Comparison of ENCODE assay signal across 20 mouse cellular contexts in genomic region chr5:97669726-97670125, GRCm38 (mm10).
DNase-seq lines count a peak whose midpoint lies in the region; ATAC-seq and TF ChIP-seq lines count a peak whose summit lies in the region.
"Had no signal": no experiment of that assay in that cellular context is flagged by ENCODE, and none has a peak within 500 bp of the region (broad histone marks: within the 10 kb centered on the region; RNA-seq: fewer than 3 reads in every experiment).

No protein-coding gene starts in this region.

- H3K9ac ChIP-seq in forebrain, embryonic 13.5 days, result no peak overlapping the region
- H3K9ac ChIP-seq in hindbrain, postnatal 0 days (replicated peaks; ENCODE audit: low read length), result no peak overlapping the region
- H3K9ac ChIP-seq in neural tube, embryonic 11.5 days (ENCODE audit: low read length), result no peak overlapping the region
- H3K9ac ChIP-seq: embryonic facial prominence, embryonic 13.5 days; heart, embryonic 15.5 days; hindbrain, embryonic 14.5 days had no signal

- H3K4me1 ChIP-seq in forebrain, embryonic 13.5 days, result peaks cover 4% of the 10 kb centered on the region
- H3K4me1 ChIP-seq in forebrain, embryonic 10.5 days, result no peaks in the 10 kb centered on the region
- no peaks in the 10 kb centered on the region for H3K4me1 ChIP-seq in hindbrain, postnatal 0 days (ENCODE audit: insufficient read depth, low read length)
- no peaks in the 10 kb centered on the region for H3K4me1 ChIP-seq in hindbrain, embryonic 10.5 days (replicated peaks)
- no peaks in the 10 kb centered on the region for H3K4me1 ChIP-seq in neural tube, embryonic 11.5 days (ENCODE audit: control insufficient read depth, insufficient read depth, low read length)
- H3K4me1 ChIP-seq: embryonic facial prominence, embryonic 13.5 days; heart, embryonic 15.5 days had no signal

- H3K9me3 ChIP-seq in forebrain, embryonic 13.5 days (replicated peaks), result no peaks in the 10 kb centered on the region
- H3K9me3 ChIP-seq in forebrain, embryonic 10.5 days, result no peaks in the 10 kb centered on the region
- H3K9me3 ChIP-seq in hindbrain, postnatal 0 days (ENCODE audit: low read length), result no peaks in the 10 kb centered on the region
- no peaks in the 10 kb centered on the region for H3K9me3 ChIP-seq in hindbrain, embryonic 10.5 days
- H3K9me3 ChIP-seq in neural tube, embryonic 11.5 days (ENCODE audit: control insufficient read depth, low read length), result no peaks in the 10 kb centered on the region
- H3K9me3 ChIP-seq: embryonic facial prominence, embryonic 13.5 days; heart, embryonic 15.5 days had no signal

- DNase-seq in forebrain, embryonic 10.5 days (ENCODE audit: extremely low spot score, low spot score), result no peak
- peak; percentile 24 for DNase-seq in hindbrain, postnatal 0 days (ENCODE audit: low spot score)
- no peak for DNase-seq in hindbrain, embryonic 10.5 days (ENCODE audit: low spot score)
- DNase-seq in neural tube, embryonic 11.5 days (ENCODE audit: low spot score), result peak; percentile 9
- no peak for DNase-seq in neural tube, embryonic 10.5 days (ENCODE audit: extremely low spot score, low spot score)
- no peak for DNase-seq in urinary bladder, adult 18-20 months (ENCODE audit: low spot score in 2 of 2)
- DNase-seq: adrenal gland, adult 2 months; adrenal gland, postnatal 25 days; cerebellum, adult 11 months; cerebellum, adult 9-10 months; gastrocnemius, postnatal 14 days; heart, adult 2 months; heart, postnatal 14 days; kidney, adult 2 months had no signal

- H3K27ac ChIP-seq in forebrain, embryonic 13.5 days, result no peak overlapping the region
- no peak overlapping the region for H3K27ac ChIP-seq in forebrain, embryonic 10.5 days
- H3K27ac ChIP-seq in hindbrain, postnatal 0 days, result no peak overlapping the region
- no peak overlapping the region for H3K27ac ChIP-seq in hindbrain, embryonic 10.5 days
- no peak overlapping the region for H3K27ac ChIP-seq in neural tube, embryonic 11.5 days (ENCODE audit: low read depth, low read length)
- H3K27ac ChIP-seq: embryonic facial prominence, embryonic 13.5 days; heart, adult 2 months; heart, embryonic 15.5 days; hindbrain, embryonic 14.5 days had no signal

- H3K4me2 ChIP-seq in forebrain, embryonic 13.5 days, result no peak overlapping the region
- H3K4me2 ChIP-seq in hindbrain, postnatal 0 days (ENCODE audit: low read depth, low read length), result no peak overlapping the region
- no peak overlapping the region for H3K4me2 ChIP-seq in neural tube, embryonic 11.5 days (ENCODE audit: low read depth)
- H3K4me2 ChIP-seq: embryonic facial prominence, embryonic 13.5 days; heart, embryonic 11.5 days; heart, embryonic 15.5 days; hindbrain, embryonic 14.5 days had no signal

- ATAC-seq in forebrain, embryonic 13.5 days, result 0 out of 2 replicates have a peak, but pooled peaks have one; percentile 33
- ATAC-seq in hindbrain, postnatal 0 days, result no peak
- no peak for ATAC-seq in neural tube, embryonic 11.5 days (ENCODE audit: insufficient read depth, low FRiP score, low TSS enrichment)
- ATAC-seq: intestine, embryonic 16.5 days had no signal

- H3K4me3 ChIP-seq in forebrain, embryonic 13.5 days, result no peak overlapping the region
- no peak overlapping the region for H3K4me3 ChIP-seq in forebrain, embryonic 10.5 days
- no peak overlapping the region for H3K4me3 ChIP-seq in hindbrain, postnatal 0 days (ENCODE audit: low read length)
- no peak overlapping the region for H3K4me3 ChIP-seq in hindbrain, embryonic 10.5 days
- H3K4me3 ChIP-seq in neural tube, embryonic 11.5 days (ENCODE audit: low read depth, low read length), result no peak overlapping the region
- H3K4me3 ChIP-seq: embryonic facial prominence, embryonic 13.5 days; heart, adult 2 months; heart, embryonic 15.5 days had no signal

- no peaks in the 10 kb centered on the region for H3K36me3 ChIP-seq in forebrain, embryonic 13.5 days (ENCODE audit: poor library complexity, severe bottlenecking)
- H3K36me3 ChIP-seq in forebrain, embryonic 10.5 days (replicated peaks), result no peaks in the 10 kb centered on the region
- H3K36me3 ChIP-seq in hindbrain, postnatal 0 days (ENCODE audit: insufficient read depth, low read length), result no peaks in the 10 kb centered on the region
- no peaks in the 10 kb centered on the region for H3K36me3 ChIP-seq in hindbrain, embryonic 10.5 days
- H3K36me3 ChIP-seq in neural tube, embryonic 11.5 days (ENCODE audit: control insufficient read depth, insufficient read depth, low read length), result no peaks in the 10 kb centered on the region
- H3K36me3 ChIP-seq: embryonic facial prominence, embryonic 13.5 days; heart, embryonic 15.5 days had no signal

- 56% methylated on average over 3 of the region's 3 CpGs for WGBS in forebrain, embryonic 13.5 days
- 85% methylated on average over 3 of the region's 3 CpGs for WGBS in forebrain, embryonic 10.5 days
- WGBS in hindbrain, postnatal 0 days, result 45% methylated on average over 3 of the region's 3 CpGs
- 63% methylated on average over 3 of the region's 3 CpGs for WGBS in hindbrain, embryonic 10.5 days
- WGBS in neural tube, embryonic 11.5 days, result 65% methylated on average over 3 of the region's 3 CpGs

- TF ChIP-seq CTCF in hindbrain, postnatal 0 days (IDR thresholded peaks at IDR 0.05; ENCODE audit: low read depth), result no peak

- no peaks in the 10 kb centered on the region for H3K27me3 ChIP-seq in forebrain, embryonic 13.5 days
- H3K27me3 ChIP-seq in forebrain, embryonic 10.5 days (ENCODE audit: poor library complexity, severe bottlenecking), result no peaks in the 10 kb centered on the region
- no peaks in the 10 kb centered on the region for H3K27me3 ChIP-seq in hindbrain, postnatal 0 days (ENCODE audit: insufficient read depth, low read length)
- H3K27me3 ChIP-seq in hindbrain, embryonic 10.5 days (ENCODE audit: insufficient read depth, poor library complexity, severe bottlenecking), result no peaks in the 10 kb centered on the region
- H3K27me3 ChIP-seq in neural tube, embryonic 11.5 days (ENCODE audit: control insufficient read depth, insufficient read depth, low read length), result no peaks in the 10 kb centered on the region
- H3K27me3 ChIP-seq: embryonic facial prominence, embryonic 13.5 days; heart, embryonic 15.5 days had no signal

Comparison
In these comparisons a context has a peak if more than half of its experiments do, and no peak if none do; other contexts are left out.
1. DNase-seq: peak in hindbrain, postnatal 0 days (single experiment) and neural tube, embryonic 11.5 days (single experiment); none in forebrain, embryonic 10.5 days (single experiment), hindbrain, embryonic 10.5 days (single experiment), neural tube, embryonic 10.5 days (single experiment) and urinary bladder, adult 18-20 months (0 of 2).